Mouse (Mus musculus) thymus, postnatal 14 days (tissue): Measurements from ENCODE around the gene Anxa8.

Experiments used
- DNase-seq: peaks from one replicate; pipeline ENCODE4 v3.0.0; 2021

The Anxa8 gene

DNA sequence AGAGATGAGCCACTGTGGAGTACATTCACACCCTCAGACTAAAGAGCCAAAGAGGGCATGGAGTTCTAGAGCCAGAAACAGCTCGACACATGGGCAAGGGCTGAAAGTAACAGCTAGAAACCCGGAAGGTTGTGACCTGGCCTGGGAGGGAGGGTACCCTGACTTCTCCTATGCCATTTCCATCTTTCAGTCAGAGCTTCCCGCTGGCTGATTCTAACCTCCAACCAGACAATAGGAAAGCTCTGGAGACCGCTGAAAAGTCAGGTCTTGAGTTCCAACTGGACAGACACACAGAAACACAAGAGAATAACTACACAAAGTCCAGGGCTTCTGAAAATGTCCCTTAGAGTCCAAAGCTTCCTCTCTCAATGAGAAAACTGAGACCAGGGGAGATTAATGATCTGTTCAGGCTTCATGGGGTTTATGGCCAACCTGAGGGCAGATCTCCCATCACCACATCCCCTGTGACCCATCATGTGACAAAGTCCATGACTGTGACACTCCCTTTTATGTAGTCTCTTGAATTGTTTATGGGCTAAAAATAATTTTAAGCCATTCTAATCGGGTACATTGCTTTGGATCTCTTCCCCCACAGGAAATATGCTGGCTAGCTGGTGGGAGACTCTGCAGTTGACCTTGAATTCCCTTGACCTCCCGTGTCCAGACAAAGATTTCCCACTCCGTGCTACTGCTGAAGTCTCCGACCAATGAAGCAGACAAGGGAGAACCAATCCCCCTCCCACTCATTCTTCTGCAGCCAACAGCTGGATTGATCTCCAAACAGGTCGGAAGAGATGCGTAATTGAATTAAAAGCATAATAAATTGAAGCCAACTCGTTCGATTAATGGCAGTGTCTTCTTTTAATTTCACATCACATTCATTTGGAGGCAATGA lies 34.5 kb downstream of the Anxa8 start:
- DNase-seq: no peak

DNA sequence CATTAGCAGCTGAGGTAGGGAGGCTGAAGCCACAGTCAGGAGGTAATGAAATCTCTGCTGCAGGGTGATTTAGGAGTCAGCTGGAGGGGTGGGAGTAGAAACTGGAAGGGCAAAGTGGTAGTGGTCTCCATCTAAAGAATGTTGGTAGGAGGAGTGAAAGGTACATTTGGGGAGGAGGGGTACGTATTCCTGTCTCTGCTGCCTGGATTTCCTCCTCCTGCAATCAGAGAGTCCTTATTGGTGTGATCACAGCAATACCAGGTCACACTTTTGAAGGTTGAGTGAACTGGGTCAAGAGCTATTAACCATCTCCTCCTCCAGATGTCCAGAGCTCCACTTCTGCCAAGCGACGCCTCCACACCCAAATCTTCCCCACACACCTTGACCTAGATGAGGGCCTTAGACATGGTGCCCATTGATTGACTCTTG lies 35.2 kb downstream of the Anxa8 start:
- no peak for DNase-seq

DNA sequence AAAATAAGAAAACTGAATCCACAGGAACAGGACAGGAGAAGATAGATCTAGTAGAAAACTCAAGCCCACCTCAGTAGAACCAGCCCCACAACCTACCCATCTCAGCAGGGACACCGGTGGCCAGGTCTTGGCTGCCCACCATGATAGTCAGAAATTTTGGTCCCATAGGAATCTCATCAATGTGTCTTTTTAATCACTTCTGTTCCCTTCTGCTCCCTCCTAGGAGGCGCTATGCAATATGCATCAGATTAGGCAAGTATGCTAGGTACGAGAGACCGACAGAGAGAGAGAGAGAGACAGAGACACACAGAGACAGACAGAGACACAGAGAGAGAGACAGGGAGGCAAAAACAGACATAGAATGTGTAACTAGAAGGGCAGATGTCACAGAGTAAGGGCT lies 35.9 kb downstream of the Anxa8 start:
- no peak for DNase-seq

DNA sequence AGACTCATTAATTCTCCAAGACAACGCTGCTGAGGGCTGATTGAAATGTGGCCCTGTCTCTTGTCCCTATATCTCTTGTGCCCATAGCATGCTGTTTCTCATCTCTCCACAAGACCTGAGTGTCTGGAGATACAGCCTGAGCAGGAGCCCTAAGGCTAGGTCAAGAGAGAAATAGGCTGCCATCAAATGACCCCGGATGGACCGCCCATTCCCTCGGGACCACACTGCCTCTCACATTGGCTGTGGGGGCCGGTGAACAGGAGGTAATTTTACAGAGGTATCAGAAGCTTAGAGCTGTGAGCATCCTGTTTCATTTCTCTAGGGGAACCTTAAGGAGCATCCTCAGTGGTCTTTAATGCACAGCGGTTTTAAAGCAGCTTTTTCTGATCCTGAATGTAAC lies 45.4 kb downstream of the Anxa8 start:
- DNase-seq: no peak

DNA sequence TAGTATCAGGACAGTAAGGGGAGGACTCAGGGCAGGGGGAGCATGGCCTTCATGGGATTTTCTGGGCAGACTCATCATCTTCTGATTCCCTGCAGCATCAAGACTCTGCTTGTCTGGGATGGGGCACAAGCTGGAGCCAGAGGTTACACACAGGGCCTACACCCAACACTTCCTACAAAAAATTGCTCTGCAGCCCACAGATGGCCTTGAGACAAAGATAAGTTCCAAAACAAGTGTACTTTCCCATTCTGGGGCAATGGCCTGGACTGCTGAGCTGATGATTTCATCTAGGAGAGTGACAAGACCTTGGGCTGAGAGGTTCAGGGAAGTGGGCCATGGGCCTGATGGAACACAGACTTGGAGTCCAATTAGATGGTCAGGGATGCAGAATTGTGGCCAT lies 49.6 kb downstream of the Anxa8 start:
- DNase-seq: no peak

DNA sequence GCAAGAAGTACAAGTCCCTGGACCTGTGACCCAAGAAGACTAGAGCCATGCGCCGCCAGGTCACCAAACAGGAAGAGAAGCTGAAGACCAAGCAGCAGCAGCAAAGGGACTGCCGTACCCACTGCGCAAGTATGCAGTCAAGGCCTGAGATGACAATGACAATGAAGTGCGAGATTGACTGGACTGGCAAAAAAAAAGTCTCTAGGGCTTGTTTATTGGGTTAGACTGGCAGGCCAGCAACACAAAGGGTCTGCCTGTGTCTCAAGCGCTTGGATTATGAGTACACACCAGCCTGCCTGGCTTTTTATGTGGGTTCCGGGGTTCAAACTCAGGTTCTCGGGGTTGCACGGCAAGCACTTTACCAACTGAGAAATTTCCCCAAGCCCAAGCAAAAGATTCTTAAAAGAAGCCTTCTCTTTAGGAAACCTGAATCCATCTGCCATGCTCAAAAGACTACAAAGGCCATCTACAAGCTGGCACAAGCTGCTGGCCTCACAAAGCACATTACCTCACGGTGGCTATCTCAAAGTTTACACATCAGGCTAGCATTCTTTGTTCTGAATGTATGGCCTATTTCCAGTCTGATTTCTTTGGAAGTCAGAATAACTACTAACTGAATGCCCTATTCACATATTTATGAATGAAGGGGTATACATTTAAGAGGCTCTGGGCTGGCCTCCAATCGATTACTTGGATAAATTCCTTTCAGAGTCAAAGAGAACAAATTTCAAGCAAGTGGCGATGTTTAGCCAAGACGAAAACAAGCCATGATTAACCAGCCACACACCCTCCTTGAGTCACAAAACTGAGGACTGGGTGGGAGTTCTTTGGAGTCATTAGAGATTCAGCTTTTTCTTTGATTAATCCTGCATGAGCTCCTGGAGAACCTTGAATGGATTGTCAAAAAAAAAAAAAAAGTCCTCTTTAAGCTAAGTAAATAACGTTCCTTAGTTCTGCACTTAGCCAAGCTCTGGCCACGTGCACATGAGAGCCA lies 54.2 kb downstream of the Anxa8 start:
- no peak for DNase-seq

DNA sequence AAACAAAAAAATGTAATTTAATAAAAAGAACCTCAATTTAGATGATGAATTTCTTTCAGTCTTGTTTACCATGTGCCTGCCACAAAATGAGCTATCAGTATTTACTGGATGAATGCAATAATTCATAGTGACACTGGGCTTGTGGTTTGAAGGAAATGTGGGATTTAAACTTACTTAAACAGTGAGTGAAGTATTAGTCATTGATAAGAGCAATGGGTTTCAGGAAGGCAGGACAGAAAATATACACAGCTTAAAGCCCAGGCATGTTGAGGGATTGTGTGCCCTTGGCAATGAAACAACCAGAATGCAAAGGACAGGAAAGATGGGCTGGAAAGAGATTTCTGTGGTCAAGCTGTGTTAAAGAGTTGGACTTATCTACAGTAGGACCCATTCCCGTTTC lies 56.5 kb downstream of the Anxa8 start:
- DNase-seq: no peak

DNA sequence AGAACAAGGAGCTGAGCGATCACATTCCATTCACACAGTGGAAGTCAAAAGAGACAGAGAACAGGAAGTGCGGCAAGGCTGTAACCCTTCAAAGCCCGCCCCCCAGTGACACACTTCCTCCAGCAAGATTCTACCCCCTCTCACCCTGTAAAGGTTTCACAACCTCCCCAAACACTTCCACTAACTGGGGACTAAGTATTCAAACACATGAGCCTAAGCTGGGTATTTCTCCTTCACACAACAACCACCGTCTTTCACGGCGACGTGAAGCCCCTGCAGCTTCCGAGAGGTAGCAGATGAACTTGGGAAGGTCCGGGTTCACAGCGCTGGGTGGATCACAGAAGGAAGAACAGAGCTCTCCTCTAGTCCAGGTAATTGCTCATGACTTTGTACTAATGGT lies 57.1 kb downstream of the Anxa8 start:
- no peak for DNase-seq
